Mouse (Mus musculus) heart, adult 2 months (tissue): ENCODE measurements around the gene Gm3854. TPM values are rescaled to one million over a fixed set of nuclear protein-coding genes. Genes with fewer than 3 reads are reported as not detected.
"Not testable (repeated sequence)": the region's sequence is repeated elsewhere in the genome, so short reads cannot be mapped to it uniquely, and the experiment has no call there.

ENCODE experiments used
- DNase-seq, 2 experiments: peaks; one replicate each; pipeline ENCODE4 v3.0.0; 2021
- H3K27ac ChIP-seq: fragments of 200-600 bp; 2 replicates; pipeline ENCODE4 v1.8.1; 2022
- H3K27me3 ChIP-seq: fragments of 200-500 bp; 2 replicates; pipeline ENCODE4 v1.6.1; 2012; ENCODE audit warnings: mild to moderate bottlenecking, low read length, inconsistent platforms, mixed read lengths; ENCODE audit not compliant: control insufficient read depth, insufficient read depth
- H3K36me3 ChIP-seq: fragments of 200-500 bp; 2 replicates; pipeline ENCODE4 v1.6.1; 2012; ENCODE audit warnings: low read length, inconsistent platforms; ENCODE audit not compliant: control insufficient read depth, insufficient read depth
- H3K4me1 ChIP-seq: fragments of 200-500 bp; 2 replicates; pipeline ENCODE4 v1.6.1; 2011; ENCODE audit warnings: low read length; ENCODE audit not compliant: control insufficient read depth, insufficient read depth
- H3K4me3 ChIP-seq: fragments of 200-600 bp; 2 replicates; pipeline ENCODE4 v1.8.1; 2022
- H3K79me2 ChIP-seq: fragments of 200-500 bp; replicated peaks from 2 replicates; pipeline ENCODE4 v1.6.1; 2012; ENCODE audit warnings: mild to moderate bottlenecking, inconsistent platforms, low read length, moderate library complexity, mixed read lengths; ENCODE audit not compliant: control insufficient read depth, insufficient read depth
- H3K9ac ChIP-seq: fragments of 200-500 bp; 2 replicates; pipeline ENCODE4 v1.6.1; 2012; ENCODE audit warnings: low read depth, mild to moderate bottlenecking, control low read depth, inconsistent platforms, low read length, mixed read lengths
- CTCF ChIP-seq: fragments of 200-600 bp; IDR thresholded peaks from 2 replicates; pipeline ENCODE4 v1.8.1; 2022; ENCODE audit warnings: antibody characterized with exemption, mild to moderate bottlenecking, moderate library complexity
- EP300 ChIP-seq: fragments of 200-500 bp; IDR thresholded peaks from 2 replicates; pipeline ENCODE4 v1.6.1; 2011; ENCODE audit warnings: low read depth, low read length, control low read depth; ENCODE audit not compliant: insufficient read depth
- POLR2A ChIP-seq: fragments of 200-500 bp; IDR thresholded peaks from 2 replicates; pipeline ENCODE4 v1.6.1; 2011; ENCODE audit warnings: mild to moderate bottlenecking, low read depth, low read length, control low read depth; ENCODE audit not compliant: insufficient read depth
- WGBS: fragments of 180-500 bp; shearing (Covaris S2); methylation state at CpG from one replicate; pipeline ENCODE4 v1.1.7; 2018; 5-methylcytosine and 5-hydroxymethylcytosine counted together
- intact Hi-C: fragments of 180-260 bp; cut with DNase I; formaldehyde crosslinking; loops from one replicate; pipeline ENCODE4 v1.15.1; 2025
- polyA plus RNA-seq: library from polyadenylated mRNA; depleted of rRNA; stranded (reverse); fragments of >200 nt; gene quantifications from 2 replicates; pipeline ENCODE4 v1.2.3, GENCODE M21; 2012
- total RNA-seq, 2 experiments: library from RNA; stranded (reverse); gene quantifications; 2 replicates each; pipeline ENCODE4 v1.2.3; 2021

Gm3854 gene
- total and polyA plus RNA-seq, 3 experiments: 0.08 to 0.52 (median 0.20) TPM

DNA sequence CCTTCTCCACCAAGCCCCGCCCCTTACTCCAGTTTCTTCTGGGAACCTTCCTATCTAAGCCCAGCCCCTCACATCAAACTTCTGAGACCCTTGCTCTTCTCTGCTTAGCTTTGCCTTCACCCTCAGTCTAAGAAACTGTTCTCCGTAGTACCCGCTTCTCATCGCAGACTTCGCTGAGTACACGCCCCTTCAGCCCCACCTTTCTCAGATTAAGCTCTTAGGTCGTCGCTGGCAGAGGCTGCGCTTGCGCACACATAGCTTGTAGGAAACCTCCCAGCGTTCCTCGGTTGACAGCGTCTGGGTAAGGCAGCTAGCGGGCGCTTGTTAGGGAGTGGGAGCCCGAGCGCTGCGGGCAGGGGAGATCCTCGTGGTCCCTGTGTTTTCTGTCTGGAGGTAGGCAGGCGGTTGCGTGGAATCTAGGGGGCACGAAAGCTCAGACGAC, 19.5 kb downstream of the Gm3854 start, which contains the start of gene Zfp78:
Gene Zfp78, plus strand, starts transcription at position 234 of the 442 bp plus-strand sequence.
- intact Hi-C loops: loop anchor here (1.0 to 5.0 kb wide), 7 partner anchors 20 to 934 kb away; partner anchors contain the start of genes Gm20715, Gm45844, Zfp28 and Zfp444
- whole genome bisulfite sequencing: under 1% methylated on average over 23 of the region's 23 CpGs
- H3K27ac ChIP-seq: peak within 1 kb of the TSS; percentile 71
- peaks cover 1% of the 10 kb centered on the region; the same call in 1 of the 2 replicates for H3K4me1 ChIP-seq
- H3K4me3 ChIP-seq: peak within 1 kb of the TSS; percentile 75
- no peaks in the 10 kb centered on the region for H3K79me2 ChIP-seq
- no peaks in the 10 kb centered on the region for H3K27me3 ChIP-seq
- DNase-seq: peak in 1 of 2 experiments; percentile 90
- no peaks in the 10 kb centered on the region for H3K36me3 ChIP-seq
- peak within 1 kb of the TSS; percentile 69 for H3K9ac ChIP-seq
- peak; percentile 80 for TF ChIP-seq POLR2A
- TF ChIP-seq CTCF: peak; percentile 30
- no peak for TF ChIP-seq EP300

DNA sequence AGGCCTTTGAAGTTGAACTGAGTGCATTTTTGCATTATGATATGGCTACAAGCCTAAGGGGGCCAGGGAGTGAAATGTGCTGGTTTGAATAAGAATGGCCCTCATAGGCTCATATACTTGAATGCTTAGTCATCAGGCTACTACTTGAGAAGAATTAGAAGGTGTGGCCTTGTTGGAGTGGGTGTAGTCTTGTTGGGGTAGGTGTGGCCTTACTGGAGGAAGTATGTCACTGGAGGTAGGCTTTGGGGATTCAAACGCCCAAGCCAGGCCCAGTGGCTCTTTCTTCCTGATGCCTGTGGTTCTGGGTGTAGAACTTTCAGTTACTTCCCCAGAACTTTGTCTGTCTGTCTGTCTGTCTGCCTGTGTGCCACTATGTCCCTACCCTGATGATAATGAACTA, 21.2 kb downstream of the Gm3854 start:
- intact Hi-C loops: loop anchor here (5.0 kb wide), 5 partner anchors 48 to 933 kb away; partner anchors contain the start of genes Gm20715, Gm45844 and Zfp444
- Histone ChIP-seq H3K27me3 (no peaks in the 10 kb centered on the region), H3K9ac (no peak overlapping the region), H3K27ac (no peak overlapping the region), H3K79me2 (no peaks in the 10 kb centered on the region), H3K4me1 (peaks cover 1% of the 10 kb centered on the region; the same call in 1 of the 2 replicates), H3K36me3 (no peaks in the 10 kb centered on the region), H3K4me3 (no peak overlapping the region)
- DNase-seq: no peak
- TF ChIP-seq CTCF: no peak
- TF ChIP-seq POLR2A: no peak
- TF ChIP-seq EP300: no peak
- WGBS: 52% methylated on average over 1 of the region's 1 CpGs

DNA sequence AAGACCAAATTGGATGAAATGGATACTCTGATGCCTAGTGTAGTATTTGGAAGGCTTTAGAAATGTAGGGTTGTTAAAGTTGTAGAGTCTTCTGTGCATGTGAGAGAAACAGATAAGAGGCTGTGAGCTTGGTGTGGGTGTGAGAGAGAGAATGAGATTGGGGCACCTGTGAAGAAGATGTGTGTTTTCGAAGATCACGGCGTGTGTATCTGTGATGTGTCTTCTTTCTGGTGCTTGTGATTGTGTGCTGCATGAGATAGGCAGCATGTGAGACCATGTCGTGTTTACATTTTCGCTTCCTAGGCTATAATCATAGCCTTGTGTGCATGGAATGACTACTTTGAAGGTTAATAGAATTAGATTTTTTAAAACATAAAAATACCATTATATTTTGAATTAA, 23.6 kb downstream of the Gm3854 start:
- H3K4me3 ChIP-seq: no peak overlapping the region
- no peaks in the 10 kb centered on the region for H3K36me3 ChIP-seq
- TF ChIP-seq EP300 (no peak), CTCF (no peak), POLR2A (no peak)
- DNase-seq: no peak
- H3K27ac ChIP-seq: no peak overlapping the region
- H3K4me1 ChIP-seq: no peaks in the 10 kb centered on the region; the same call in 1 of the 2 replicates
- H3K79me2 ChIP-seq: no peaks in the 10 kb centered on the region
- H3K27me3 ChIP-seq: no peaks in the 10 kb centered on the region
- 90% methylated on average over 5 of the region's 5 CpGs for WGBS
- H3K9ac ChIP-seq: no peak overlapping the region
- intact Hi-C loops: no loop called here

DNA sequence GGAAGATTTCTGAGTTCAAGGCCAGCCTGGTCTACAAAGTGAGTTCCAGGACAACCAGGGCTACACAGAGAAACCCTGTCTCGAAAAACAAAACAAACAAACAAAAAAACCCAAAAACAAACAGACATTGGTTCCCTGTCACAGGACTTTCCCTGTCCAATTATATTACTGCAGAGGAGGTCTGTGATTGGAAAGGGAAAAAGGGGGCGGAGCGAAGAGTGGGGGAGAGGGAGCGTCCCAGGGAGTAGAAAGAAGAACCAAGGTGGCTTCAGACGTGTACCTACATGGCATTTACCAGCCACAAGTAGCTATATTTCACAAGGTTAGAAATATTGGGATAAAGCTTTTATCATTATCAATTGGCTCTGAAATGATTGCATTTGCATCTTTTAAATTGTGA, 24.6 kb downstream of the Gm3854 start:
- H3K9ac ChIP-seq, H3K4me3 ChIP-seq, DNase-seq, H3K4me1 ChIP-seq, H3K27me3 ChIP-seq, H3K36me3 ChIP-seq, H3K27ac ChIP-seq, intact Hi-C loops, H3K79me2 ChIP-seq: not testable (repeated sequence)
- WGBS: 90% methylated on average over 5 of the region's 5 CpGs

DNA sequence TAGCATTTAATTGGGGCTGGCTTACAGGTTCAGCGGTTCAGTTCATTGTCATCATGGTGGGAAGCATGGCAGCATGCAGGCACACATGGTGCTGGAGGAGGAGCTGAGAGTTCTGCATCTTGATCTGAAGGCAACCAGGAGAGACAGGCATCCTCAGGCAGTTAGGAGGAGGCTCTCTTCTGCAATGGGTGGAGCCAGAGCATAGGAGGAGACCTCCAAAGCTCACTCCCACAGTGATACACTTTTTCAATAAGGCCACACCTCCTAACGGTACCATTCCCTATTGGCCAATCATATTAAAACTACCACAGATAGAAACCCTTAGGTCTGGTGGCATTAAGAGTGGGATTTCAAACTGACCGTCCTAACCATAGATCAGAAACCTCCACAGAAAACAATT, 25.9 kb downstream of the Gm3854 start:
- Histone ChIP-seq H3K36me3 (no peaks in the 10 kb centered on the region), H3K79me2 (no peaks in the 10 kb centered on the region), H3K9ac (no peak overlapping the region), H3K4me1 (no peaks in the 10 kb centered on the region), H3K27ac (no peak overlapping the region), H3K4me3 (no peak overlapping the region), H3K27me3 (no peaks in the 10 kb centered on the region)
- no peak for TF ChIP-seq EP300
- no peak for TF ChIP-seq POLR2A
- TF ChIP-seq CTCF: no peak
- WGBS: 87% methylated on average over 3 of the region's 3 CpGs
- DNase-seq: no peak
- intact Hi-C loops: no loop called here

DNA sequence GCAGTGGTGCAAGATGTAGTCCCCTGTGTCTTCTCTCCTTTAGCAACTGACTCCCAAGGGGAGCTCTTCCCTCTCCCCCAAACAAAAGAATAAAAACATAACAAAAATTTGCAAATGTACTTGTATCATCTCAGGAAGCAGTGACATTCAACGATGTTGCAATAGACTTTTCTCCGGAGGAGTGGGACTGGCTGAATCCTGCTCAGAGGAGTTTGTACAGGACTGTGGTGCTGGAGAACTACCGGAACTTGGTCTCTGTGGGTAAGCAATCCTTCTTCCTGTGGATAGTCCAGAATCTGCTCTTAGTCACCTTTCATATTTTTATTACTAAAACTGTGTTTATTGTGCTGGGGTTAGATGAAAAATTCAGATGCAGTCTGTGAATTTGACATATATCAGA, 29.4 kb downstream of the Gm3854 start:
- no peaks in the 10 kb centered on the region for H3K79me2 ChIP-seq
- WGBS: 83% methylated on average over 3 of the region's 3 CpGs
- H3K4me1 ChIP-seq: no peaks in the 10 kb centered on the region
- no peak for TF ChIP-seq POLR2A
- TF ChIP-seq EP300: no peak
- TF ChIP-seq CTCF: no peak
- no peak overlapping the region for H3K4me3 ChIP-seq
- no peaks in the 10 kb centered on the region for H3K36me3 ChIP-seq
- no peaks in the 10 kb centered on the region for H3K27me3 ChIP-seq
- no peak overlapping the region for H3K9ac ChIP-seq
- H3K27ac ChIP-seq: no peak overlapping the region
- intact Hi-C loops: no loop called here
- no peak for DNase-seq
